Mouse (Mus musculus): ENCODE results near the gene E030025P04Rik.

E030025P04Rik gene

GRCm38 (mm10) chr11:109144236-109144635, at the start of gene E030025P04Rik:
Gene E030025P04Rik (minus strand): TSS chr11:109144369.
- WGBS, result 62% methylated on average over 4 of the region's 4 CpGs

- WGBS, result 53% methylated on average over 15 of the region's 15 CpGs
Measured at GRCm38 (mm10) chr11:109192673-109193557, 48.7 kb upstream of the E030025P04Rik start.

- WGBS, result 95% methylated on average over 5 of the region's 5 CpGs
Measured at GRCm38 (mm10) chr11:109188235-109188634, 44.1 kb upstream of the E030025P04Rik start.

GRCm38 (mm10) chr11:109187631-109188184, 43.5 kb upstream of the E030025P04Rik start:
- 61% methylated on average over 6 of the region's 6 CpGs for WGBS

GRCm38 (mm10) chr11:109181118-109181517, 36.9 kb upstream of the E030025P04Rik start:
- 82% methylated on average over 7 of the region's 7 CpGs for WGBS

GRCm38 (mm10) chr11:109180290-109180689, 36.1 kb upstream of the E030025P04Rik start:
- 91% methylated on average over 11 of the region's 11 CpGs for WGBS

- WGBS, result 47% methylated on average over 8 of the region's 8 CpGs
Measured at GRCm38 (mm10) chr11:109178788-109179518, 34.8 kb upstream of the E030025P04Rik start.

GRCm38 (mm10) chr11:109175376-109175969, 31.3 kb upstream of the E030025P04Rik start:
- WGBS, result 87% methylated on average over 8 of the region's 8 CpGs

GRCm38 (mm10) chr11:109172224-109172623, 28.1 kb upstream of the E030025P04Rik start:
- 83% methylated on average over 1 of the region's 1 CpGs for WGBS

GRCm38 (mm10) chr11:109170771-109171170, 26.6 kb upstream of the E030025P04Rik start:
- WGBS, result 96% methylated on average over 6 of the region's 6 CpGs

GRCm38 (mm10) chr11:109157694-109158093, 13.5 kb upstream of the E030025P04Rik start:
- 71% methylated on average over 5 of the region's 5 CpGs for WGBS

GRCm38 (mm10) chr11:109144890-109145341, 747 bp upstream of the E030025P04Rik start:
- WGBS, result 84% methylated on average over 7 of the region's 7 CpGs

GRCm38 (mm10) chr11:109126482-109126881, 17.7 kb downstream of the E030025P04Rik start:
- WGBS, result 50% methylated on average over 7 of the region's 7 CpGs

- WGBS, result 50% methylated on average over 5 of the region's 5 CpGs
Measured at GRCm38 (mm10) chr11:109125451-109125850, 18.7 kb downstream of the E030025P04Rik start.

GRCm38 (mm10) chr11:109124284-109124683, 19.9 kb downstream of the E030025P04Rik start:
- 53% methylated on average over 3 of the region's 3 CpGs for WGBS

- WGBS, result 64% methylated on average over 11 of the region's 11 CpGs
Measured at GRCm38 (mm10) chr11:109109826-109110346, 34.3 kb downstream of the E030025P04Rik start.

GRCm38 (mm10) chr11:109107518-109108205, 36.5 kb downstream of the E030025P04Rik start:
- 80% methylated on average over 11 of the region's 11 CpGs for WGBS

- 75% methylated on average over 8 of the region's 8 CpGs for WGBS
Measured at GRCm38 (mm10) chr11:109106751-109107150, 37.4 kb downstream of the E030025P04Rik start.

- WGBS, result 83% methylated on average over 5 of the region's 5 CpGs
Measured at GRCm38 (mm10) chr11:109106181-109106580, 38.0 kb downstream of the E030025P04Rik start.

- WGBS, result 93% methylated on average over 3 of the region's 3 CpGs
Measured at GRCm38 (mm10) chr11:109103386-109103785, 40.8 kb downstream of the E030025P04Rik start.

GRCm38 (mm10) chr11:109102646-109103045, 41.5 kb downstream of the E030025P04Rik start:
- WGBS, result 98% methylated on average over 8 of the region's 8 CpGs

Data from cerebral cortex, adult 2 months (tissue).